Mouse (Mus musculus) erythroblast, embryonic 14.5 days (primary cell): ENCODE measurements at regions not wholly inside any gene's neighbourhood (a gene's known extent, or its start where the extent isn't known, plus 50 kb on each side); places are given as distances from the start of the nearest gene placed in this dataset.

Source experiments
- GATA1 ChIP-seq: IDR thresholded peaks from 2 replicates; pipeline ENCODE4 v1.6.1; 2012; ENCODE audit warnings: low read length, inconsistent platforms, mixed read lengths
- TAL1 ChIP-seq: IDR thresholded peaks from 3 replicates; pipeline ENCODE4 v1.6.1; 2012; ENCODE audit warnings: low read length, inconsistent platforms, mixed read lengths

DNA sequence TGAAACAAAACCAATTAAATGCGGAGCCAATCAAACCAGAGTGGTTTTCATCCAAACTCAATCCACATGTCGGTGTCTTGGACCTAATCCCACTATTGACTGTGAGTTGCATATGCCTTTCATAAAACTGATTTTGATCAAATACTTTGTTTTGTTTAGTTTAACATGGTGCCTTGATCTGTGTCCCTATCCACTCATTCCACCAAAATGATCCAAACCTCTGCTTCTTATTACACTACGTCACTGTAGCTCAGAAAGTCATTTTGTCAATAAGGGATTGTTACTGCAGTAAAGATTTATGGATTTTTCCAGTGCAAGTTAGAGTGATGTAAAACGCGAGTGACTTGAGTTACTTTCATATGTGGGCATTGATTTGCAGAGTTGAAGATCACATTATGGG lies 436.7 kb downstream of the Rnf144a start:
- TF ChIP-seq TAL1: no peak
- no peak for TF ChIP-seq GATA1
